Mouse (Mus musculus) lung, adult 18-20 months (tissue): ENCODE results near the gene Zfp148.

ENCODE experiments used
- DNase-seq, 2 experiments: peaks; one replicate each; pipeline ENCODE4 v3.0.0; 2022; ENCODE audit warnings: mixed read lengths in 2 of 2

Zfp148 gene

GRCm38 (mm10) chr16:33379944-33380881, at the start of gene Zfp148:
Zfp148 (plus strand) TSS chr16:33380836.
- DNase-seq, result peak; percentile 89 to 90

- no peak for DNase-seq
Measured at GRCm38 (mm10) chr16:33333015-33333414, 47.6 kb upstream of the Zfp148 start.

GRCm38 (mm10) chr16:33337177-33337576, 43.5 kb upstream of the Zfp148 start:
- DNase-seq, result peak; percentile 61 to 80

GRCm38 (mm10) chr16:33337681-33338080, 43.0 kb upstream of the Zfp148 start:
- no peak for DNase-seq

- no peak for DNase-seq
Measured at GRCm38 (mm10) chr16:33338492-33338891, 42.1 kb upstream of the Zfp148 start.

GRCm38 (mm10) chr16:33339476-33339875, 41.2 kb upstream of the Zfp148 start:
- no peak for DNase-seq

- no peak for DNase-seq
Measured at GRCm38 (mm10) chr16:33342356-33342755, 38.3 kb upstream of the Zfp148 start.

GRCm38 (mm10) chr16:33343106-33343505, 37.5 kb upstream of the Zfp148 start:
- no peak for DNase-seq

- no peak for DNase-seq
Measured at GRCm38 (mm10) chr16:33343601-33344000, 37.0 kb upstream of the Zfp148 start.

GRCm38 (mm10) chr16:33344379-33344778, 36.3 kb upstream of the Zfp148 start:
- DNase-seq, result no peak

GRCm38 (mm10) chr16:33344875-33345274, 35.8 kb upstream of the Zfp148 start:
- DNase-seq, result no peak

- DNase-seq, result no peak
Measured at GRCm38 (mm10) chr16:33346376-33346775, 34.3 kb upstream of the Zfp148 start.

- no peak for DNase-seq
Measured at GRCm38 (mm10) chr16:33347134-33347533, 33.5 kb upstream of the Zfp148 start.

- DNase-seq, result no peak
Measured at GRCm38 (mm10) chr16:33357805-33358204, 22.8 kb upstream of the Zfp148 start.

GRCm38 (mm10) chr16:33365772-33366171, 14.9 kb upstream of the Zfp148 start:
- DNase-seq, result no peak

- no peak for DNase-seq
Measured at GRCm38 (mm10) chr16:33368632-33369031, 12.0 kb upstream of the Zfp148 start.

- no peak for DNase-seq
Measured at GRCm38 (mm10) chr16:33370836-33371235, 9.8 kb upstream of the Zfp148 start.

GRCm38 (mm10) chr16:33372611-33373010, 8.0 kb upstream of the Zfp148 start:
- DNase-seq, result no peak

- DNase-seq, result no peak
Measured at GRCm38 (mm10) chr16:33373326-33373725, 7.3 kb upstream of the Zfp148 start.

- DNase-seq, result no peak
Measured at GRCm38 (mm10) chr16:33376266-33376665, 4.4 kb upstream of the Zfp148 start.

GRCm38 (mm10) chr16:33379219-33379943, 1.3 kb upstream of the Zfp148 start:
- DNase-seq, result no peak

- peak; percentile 24 to 27 for DNase-seq
Measured at GRCm38 (mm10) chr16:33380882-33381613, 412 bp downstream of the Zfp148 start.

GRCm38 (mm10) chr16:33381614-33382245, 1.1 kb downstream of the Zfp148 start:
- DNase-seq, result no peak
